Mouse (Mus musculus): ENCODE data around the gene Ubap1. TPM values are rescaled to one million over a fixed set of nuclear protein-coding genes. Genes with fewer than 3 reads are reported as not detected.
A peak's percentile ranks its signal among the peaks of the same experiment; 100 is the strongest.

Ubap1 gene
- total RNA-seq, 2 experiments from 2014 or later = 35.7 to 39.2 TPM

GRCm38 (mm10) chr4:41398353-41398752 lies 49.6 kb downstream of the Ubap1 start:
- no peak overlapping the region for H3K27ac ChIP-seq
- no peak for TF ChIP-seq CTCF (IDR thresholded peaks at IDR 0.05)
- DNase-seq = no peak
- no peak overlapping the region for H3K4me3 ChIP-seq
- intact Hi-C loops (cut with DNase I) = no loop called here

DNA sequence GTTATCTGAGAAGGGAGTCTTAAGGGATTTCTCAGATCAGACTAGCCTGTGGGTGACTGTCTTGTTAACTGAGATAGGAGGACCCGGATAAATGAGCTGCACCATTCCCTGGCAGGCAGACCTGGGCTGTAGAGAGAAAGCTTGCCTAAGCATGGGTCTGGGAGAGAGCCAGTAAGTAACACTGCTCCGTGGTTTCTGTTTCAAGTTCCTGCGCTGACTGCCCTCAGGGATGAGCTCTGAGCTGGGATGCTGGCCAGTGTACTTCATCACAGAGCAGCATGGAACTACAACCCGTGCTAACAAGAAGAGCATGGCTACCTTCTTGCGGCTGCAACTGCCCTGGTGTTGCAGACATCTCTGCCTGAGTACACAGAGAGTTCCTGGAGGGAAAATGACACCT lies 51.1 kb downstream of the Ubap1 start:
- no peak overlapping the region for H3K4me3 ChIP-seq
- intact Hi-C loops (cut with DNase I) = no loop called here
- DNase-seq = peak; percentile 90
- no peak for TF ChIP-seq CTCF (IDR thresholded peaks at IDR 0.05)
- peak overlapping the region; percentile 66 for H3K27ac ChIP-seq

GRCm38 (mm10) chr4:41401167-41401566 lies 52.4 kb downstream of the Ubap1 start:
- intact Hi-C loops (cut with DNase I) = no loop called here
- TF ChIP-seq CTCF (IDR thresholded peaks at IDR 0.05) = no peak
- no peak overlapping the region for H3K4me3 ChIP-seq
- DNase-seq = no peak
- no peak overlapping the region for H3K27ac ChIP-seq

DNA sequence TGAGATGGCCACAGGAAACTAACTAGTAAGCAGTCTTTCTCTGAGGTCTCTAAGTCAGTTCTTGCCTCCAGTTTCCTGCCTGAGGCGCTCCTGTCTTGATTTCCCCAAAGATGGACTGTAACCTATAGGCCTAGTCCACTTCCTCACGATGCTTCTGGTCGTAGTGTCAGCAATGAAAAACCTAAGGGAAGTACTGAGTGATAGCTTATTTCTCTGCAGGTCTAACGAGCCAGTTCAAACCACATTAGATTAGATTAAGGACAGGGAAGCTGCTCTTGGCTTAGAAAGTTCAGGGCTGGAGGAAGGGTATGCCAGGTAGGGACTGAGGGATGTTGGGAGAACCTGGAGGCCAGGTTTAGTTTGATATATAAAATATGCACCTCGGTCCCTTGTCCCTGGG lies 52.8 kb downstream of the Ubap1 start:
- Histone ChIP-seq H3K4me3 (no peak overlapping the region), H3K27ac (no peak overlapping the region)
- DNase-seq = no peak
- no peak for TF ChIP-seq CTCF (IDR thresholded peaks at IDR 0.05)
- intact Hi-C loops (cut with DNase I) = no loop called here

DNA sequence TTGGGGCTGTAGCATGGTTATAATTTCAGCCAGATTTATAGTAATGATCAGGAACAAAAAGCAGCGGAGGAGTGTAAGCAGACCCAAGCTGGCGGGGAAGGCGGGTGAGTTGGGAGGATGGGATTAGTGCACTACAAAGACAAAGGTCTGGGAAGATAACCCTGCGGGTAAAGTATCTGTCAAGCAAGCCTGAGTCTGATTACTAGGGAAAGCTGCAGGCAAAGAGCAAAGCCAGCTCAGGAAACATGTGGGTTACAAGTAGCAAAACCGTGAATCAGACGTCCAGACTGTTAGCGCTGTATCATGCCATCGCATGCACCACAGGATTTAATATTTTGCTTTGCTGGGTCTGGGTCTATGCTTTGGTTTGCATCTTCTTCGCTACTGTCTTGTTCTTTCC lies 57.8 kb downstream of the Ubap1 start:
- no peak for TF ChIP-seq CTCF (IDR thresholded peaks at IDR 0.05)
- Histone ChIP-seq H3K27ac (no peak overlapping the region), H3K4me3 (no peak overlapping the region)
- DNase-seq = no peak
- intact Hi-C loops (cut with DNase I) = no loop called here

- Histone ChIP-seq H3K4me3 (no peak overlapping the region), H3K27ac (no peak overlapping the region)
- no peak for TF ChIP-seq CTCF (IDR thresholded peaks at IDR 0.05)
- DNase-seq = no peak
- intact Hi-C loops (cut with DNase I) = no loop called here
These were observed 58.6 kb downstream of the Ubap1 start for GRCm38 (mm10) chr4:41407353-41407752.

DNA sequence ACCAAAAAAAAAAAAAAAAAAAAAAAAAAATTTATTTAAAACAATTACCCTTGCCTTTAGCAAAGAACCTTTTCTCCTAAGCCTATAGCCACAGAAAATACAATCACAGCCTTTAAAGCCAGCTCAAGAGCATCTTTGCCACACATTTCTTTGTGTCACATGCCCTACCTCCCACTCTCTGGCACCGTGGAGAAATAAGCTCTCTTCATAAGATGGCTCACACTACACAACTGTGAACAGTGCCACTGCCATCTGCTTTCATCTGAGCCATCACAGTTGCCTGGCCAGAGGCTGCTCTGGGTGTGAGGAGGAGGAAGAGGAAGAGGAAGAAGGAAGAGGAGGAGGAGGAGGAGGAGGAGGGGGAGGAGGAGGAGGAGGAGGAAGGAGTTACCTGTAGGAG lies 60.5 kb downstream of the Ubap1 start:
- TF ChIP-seq CTCF (IDR thresholded peaks at IDR 0.05) = no peak
- intact Hi-C loops (cut with DNase I) = no loop called here
- H3K4me3 ChIP-seq = no peak overlapping the region
- DNase-seq = no peak
- H3K27ac ChIP-seq = no peak overlapping the region

DNA sequence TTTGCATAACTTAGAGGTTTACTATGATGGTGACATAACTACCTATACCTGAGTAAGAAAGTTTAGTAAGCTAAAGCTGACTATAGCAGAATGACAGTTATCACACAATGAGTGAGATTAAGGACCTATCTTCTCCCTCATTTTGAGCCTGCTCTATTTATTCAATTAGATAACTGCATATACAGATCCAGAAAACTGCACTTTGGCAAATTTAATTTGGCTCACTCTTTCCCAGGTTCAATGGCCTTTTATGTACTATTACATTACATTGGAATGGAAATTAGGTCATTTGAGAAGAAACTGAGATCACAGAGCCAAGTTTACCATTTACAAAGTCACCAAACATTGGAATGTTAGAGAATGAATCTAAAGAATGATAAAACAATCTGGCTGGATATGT lies 68.2 kb downstream of the Ubap1 start:
- DNase-seq = no peak
- no peak overlapping the region for H3K27ac ChIP-seq
- no peak for TF ChIP-seq CTCF (IDR thresholded peaks at IDR 0.05)
- no peak overlapping the region for H3K4me3 ChIP-seq
- intact Hi-C loops (cut with DNase I) = no loop called here

DNA sequence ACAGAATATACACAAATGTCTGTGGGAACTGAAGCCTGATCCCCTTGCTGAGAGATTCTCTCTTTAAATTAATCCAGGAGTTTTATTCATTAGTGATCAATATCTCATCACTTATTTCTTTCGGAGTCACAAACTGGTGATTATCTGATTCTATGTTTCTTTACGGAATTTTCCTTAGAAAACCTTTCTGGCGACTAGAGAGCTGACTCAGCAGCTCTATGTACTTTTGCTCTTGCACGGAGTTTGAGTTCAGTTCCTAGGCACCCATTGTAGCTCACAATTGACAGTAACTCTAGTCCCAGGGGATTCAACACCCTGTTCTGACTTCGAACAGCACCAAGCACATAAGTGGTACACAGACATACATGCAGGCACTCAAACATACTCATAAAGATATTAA lies 90.1 kb downstream of the Ubap1 start:
- DNase-seq = no peak
- no peak overlapping the region for H3K27ac ChIP-seq
- no peak overlapping the region for H3K4me3 ChIP-seq
- intact Hi-C loops (cut with DNase I) = no loop called here
- no peak for TF ChIP-seq CTCF (IDR thresholded peaks at IDR 0.05)

Other genes starting within 250 kb of the Ubap1 start
- gene Nol6, start 224.5 kb upstream of the Ubap1 start, total RNA-seq (2021) = 10 to 100 TPM; 13.9 to 17.5 TPM
- 100 to 1,000 TPM; 152 to 193 TPM for gene Ube2r2, start 213.3 kb upstream of the Ubap1 start, total RNA-seq (2021)
- gene Ubap2, start 73.9 kb upstream of the Ubap1 start, total RNA-seq (2021) = 10 to 100 TPM; 96.3 to 96.7 TPM
- 10 to 100 TPM; 27.3 to 28.9 TPM for gene Dcaf12, start 34.1 kb upstream of the Ubap1 start, total RNA-seq (2021)
- gene Kif24, start 115.9 kb downstream of the Ubap1 start, total RNA-seq (2021) = under 1 TPM; 0.31 to 0.33 TPM
- 10 to 100 TPM; 22.7 to 27.6 TPM for gene Nudt2, start 116.2 kb downstream of the Ubap1 start, total RNA-seq (2021)
- 10 to 100 TPM; 75.0 to 87.5 TPM for gene AI464131, start 154.1 kb downstream of the Ubap1 start, total RNA-seq (2021)
- under 1 TPM in 1 of 2 experiments, not detected in 1; 0.67 TPM for gene 1110017D15Rik, start 168.3 kb downstream of the Ubap1 start, total RNA-seq (2021)
- gene Fam219a, start 220.5 kb downstream of the Ubap1 start, total RNA-seq (2021) = 10 to 100 TPM; 18.0 to 24.3 TPM
- gene Dnaic1, start 220.8 kb downstream of the Ubap1 start, total RNA-seq (2021) = under 1 TPM; 0.56 to 0.59 TPM